Mouse (Mus musculus) hematopoietic stem cell, adult 5-6 weeks (primary cell): ENCODE measurements around the gene Nr2c1. TPM values are rescaled to one million over a fixed set of nuclear protein-coding genes. Genes with fewer than 3 reads are reported as not detected.

Experiments
- total RNA-seq: library from RNA; stranded (forward); fragments of 172-1452, 232-1000 nt; gene quantifications from 2 replicates; pipeline ENCODE4 v1.2.3, GENCODE M21; 2017

Gene Nr2c1
- total RNA-seq, 1 experiment from 2014 or later: 12.5 TPM

Other genes starting within 250 kb of the Nr2c1 start
- gene Vezt, start 112.2 kb upstream of the Nr2c1 start, total RNA-seq: 7.4 and 17.1 TPM in 2 replicates
- 0.65 and 0.75 TPM in 2 replicates for gene Fgd6, start 112.0 kb upstream of the Nr2c1 start, total RNA-seq
- 215 and 256 TPM in 2 replicates for gene Ndufa12, start 50.7 kb downstream of the Nr2c1 start, total RNA-seq
- not detected in 2 replicates for gene Gm4792, start 150.7 kb downstream of the Nr2c1 start, total RNA-seq
- gene Tmcc3, start 163.9 kb downstream of the Nr2c1 start, total RNA-seq: 0.15 and 11.3 TPM in 2 replicates